Mouse (Mus musculus) midbrain, embryonic 13.5 days (tissue): ENCODE measurements around the gene Serpinf1. TPM values are rescaled to one million over a fixed set of nuclear protein-coding genes. Genes with fewer than 3 reads are reported as not detected.
"Not testable (repeated sequence)": the region's sequence is repeated elsewhere in the genome, so short reads cannot be mapped to it uniquely, and the experiment has no call there.

Source experiments
- ATAC-seq: fragments of 200-750 bp; cut with Nextera tagmentation; 2 replicates; pipeline ENCODE4 v1.8.0; 2017; ENCODE audit warnings: mild to moderate bottlenecking, moderate TSS enrichment, moderate library complexity
- H3K27ac ChIP-seq: fragments of 300-500 bp; sonication (generic); 2 replicates; pipeline ENCODE4 v1.5.1; 2015; ENCODE audit warnings: inconsistent platforms, mild to moderate bottlenecking, moderate library complexity
- H3K27me3 ChIP-seq: fragments of 300-500 bp; sonication (generic); 2 replicates; pipeline ENCODE4 v1.6.1; 2015; ENCODE audit warnings: mild to moderate bottlenecking, inconsistent platforms
- H3K36me3 ChIP-seq: fragments of 300-500 bp; sonication (generic); 2 replicates; pipeline ENCODE4 v1.6.1; 2015; ENCODE audit warnings: mild to moderate bottlenecking, inconsistent platforms
- H3K4me1 ChIP-seq: fragments of 300-500 bp; sonication (generic); replicated peaks from 2 replicates; pipeline ENCODE4 v1.6.1; 2015; ENCODE audit warnings: inconsistent platforms
- H3K4me2 ChIP-seq: fragments of 300-500 bp; sonication (generic); replicated peaks from 2 replicates; pipeline ENCODE4 v1.6.1; 2015; ENCODE audit warnings: moderate library complexity, mild to moderate bottlenecking, inconsistent platforms
- H3K4me3 ChIP-seq: fragments of 300-500 bp; sonication (generic); replicated peaks from 2 replicates; pipeline ENCODE4 v1.5.1; 2015; ENCODE audit warnings: mild to moderate bottlenecking, inconsistent platforms
- H3K9ac ChIP-seq: fragments of 300-500 bp; sonication (generic); replicated peaks from 2 replicates; pipeline ENCODE4 v1.6.1; 2015; ENCODE audit warnings: mild to moderate bottlenecking, inconsistent platforms
- H3K9me3 ChIP-seq: fragments of 300-500 bp; sonication (generic); 2 replicates; pipeline ENCODE4 v1.6.1; 2016; ENCODE audit warnings: mild to moderate bottlenecking, inconsistent platforms
- WGBS: fragments of 180-500 bp; shearing (Covaris S2); methylation state at CpG from one replicate; pipeline ENCODE4 v1.1.7; 2015; 5-methylcytosine and 5-hydroxymethylcytosine counted together
- polyA plus RNA-seq: library from polyadenylated mRNA; unstranded; fragments of >200 nt; fragmentation: Nextera tagmentation; extraction: Ambion mirVana; gene quantifications from 2 replicates; pipeline ENCODE4 v1.2.1, GENCODE M21; 2015

The Serpinf1 gene
- polyA plus RNA-seq, 1 experiment from 2014 or later: 31.5 TPM

GRCm38 (mm10) chr11:75461743-75462252, 39.3 kb upstream of the Serpinf1 start:
- Histone ChIP-seq H3K9me3 (no peaks in the 10 kb centered on the region), H3K27ac (peak overlapping the region; percentile 69), H3K36me3 (peaks cover 19% of the 10 kb centered on the region), H3K4me2 (peak overlapping the region; percentile 98), H3K4me1 (peaks cover 36% of the 10 kb centered on the region), H3K27me3 (no peaks in the 10 kb centered on the region; the same call in 1 of the 2 replicates), H3K4me3 (peak overlapping the region; percentile 85), H3K9ac (peak overlapping the region; percentile 81)
- peak; percentile 59 for ATAC-seq
- under 1% methylated on average over 27 of the region's 30 CpGs for WGBS

- H3K27ac ChIP-seq: peak within 1 kb of the TSS; percentile 81
- peaks cover 16% of the 10 kb centered on the region for H3K36me3 ChIP-seq
- ATAC-seq: peak; percentile 97
- H3K27me3 ChIP-seq: no peaks in the 10 kb centered on the region; the same call in 1 of the 2 replicates
- H3K4me1 ChIP-seq: peaks cover 36% of the 10 kb centered on the region
- peak within 1 kb of the TSS; percentile 85 for H3K4me3 ChIP-seq
- peak within 1 kb of the TSS; percentile 81 for H3K9ac ChIP-seq
- no peaks in the 10 kb centered on the region for H3K9me3 ChIP-seq
- peak within 1 kb of the TSS; percentile 98 for H3K4me2 ChIP-seq
- WGBS: under 1% methylated on average over 46 of the region's 46 CpGs
These were observed 38.6 kb upstream of the Serpinf1 start, which contains the start of gene Tlcd2 for GRCm38 (mm10) chr11:75460844-75461742. TSS of gene Tlcd2 (plus strand) at chr11:75461715.

GRCm38 (mm10) chr11:75460103-75460843, 37.8 kb upstream of the Serpinf1 start:
- ATAC-seq: no peak
- Histone ChIP-seq H3K27ac (peak overlapping the region; percentile 81), H3K4me2 (peak overlapping the region; percentile 98), H3K27me3 (no peaks in the 10 kb centered on the region; the same call in 1 of the 2 replicates), H3K4me3 (peak overlapping the region; percentile 85), H3K9me3 (no peaks in the 10 kb centered on the region), H3K9ac (peak overlapping the region; percentile 56), H3K4me1 (peaks cover 36% of the 10 kb centered on the region), H3K36me3 (peaks cover 8% of the 10 kb centered on the region)
- 2% methylated on average over 19 of the region's 19 CpGs for WGBS

GRCm38 (mm10) chr11:75459751-75460102, 37.2 kb upstream of the Serpinf1 start:
- Histone ChIP-seq H3K4me2 (peak overlapping the region; percentile 98), H3K4me1 (peaks cover 41% of the 10 kb centered on the region), H3K9ac (peak overlapping the region; percentile 10; the same call in 1 of the 2 replicates), H3K27ac (peak overlapping the region; percentile 81; the same call in 1 of the 2 replicates), H3K27me3 (no peaks in the 10 kb centered on the region; the same call in 1 of the 2 replicates), H3K9me3 (no peaks in the 10 kb centered on the region), H3K36me3 (peaks cover 3% of the 10 kb centered on the region; the same call in 1 of the 2 replicates), H3K4me3 (no peak overlapping the region)
- ATAC-seq: no peak
- WGBS: 33% methylated on average over 5 of the region's 5 CpGs

- H3K27me3 ChIP-seq: no peaks in the 10 kb centered on the region; the same call in 1 of the 2 replicates
- no peak overlapping the region for H3K4me3 ChIP-seq
- no peak for ATAC-seq
- 85% methylated on average over 5 of the region's 5 CpGs for WGBS
- H3K36me3 ChIP-seq: no peaks in the 10 kb centered on the region
- H3K4me2 ChIP-seq: no peak overlapping the region
- no peak overlapping the region for H3K27ac ChIP-seq
- no peak overlapping the region for H3K9ac ChIP-seq
- peaks cover 43% of the 10 kb centered on the region for H3K4me1 ChIP-seq
- H3K9me3 ChIP-seq: no peaks in the 10 kb centered on the region
These were observed 36.7 kb upstream of the Serpinf1 start for GRCm38 (mm10) chr11:75459141-75459711.

- 82% methylated on average over 8 of the region's 8 CpGs for WGBS
- H3K36me3 ChIP-seq: no peaks in the 10 kb centered on the region
- H3K9me3 ChIP-seq: no peaks in the 10 kb centered on the region
- H3K4me2 ChIP-seq: no peak overlapping the region
- no peak overlapping the region for H3K27ac ChIP-seq
- H3K4me1 ChIP-seq: peaks cover 47% of the 10 kb centered on the region
- no peak overlapping the region for H3K4me3 ChIP-seq
- no peak for ATAC-seq
- no peak overlapping the region for H3K9ac ChIP-seq
- no peaks in the 10 kb centered on the region; the same call in 1 of the 2 replicates for H3K27me3 ChIP-seq
These were observed 36.1 kb upstream of the Serpinf1 start for GRCm38 (mm10) chr11:75458628-75459041.

GRCm38 (mm10) chr11:75458169-75458568, 35.7 kb upstream of the Serpinf1 start:
- 17% methylated on average over 3 of the region's 3 CpGs for WGBS
- Histone ChIP-seq H3K9me3 (no peaks in the 10 kb centered on the region), H3K4me3 (no peak overlapping the region), H3K4me2 (no peak overlapping the region), H3K27me3 (no peaks in the 10 kb centered on the region; the same call in 1 of the 2 replicates), H3K36me3 (no peaks in the 10 kb centered on the region), H3K9ac (no peak overlapping the region), H3K27ac (no peak overlapping the region), H3K4me1 (peaks cover 47% of the 10 kb centered on the region)
- ATAC-seq: no peak

- no peak for ATAC-seq
- peaks cover 10% of the 10 kb centered on the region; the same call in 1 of the 2 replicates for H3K36me3 ChIP-seq
- no peaks in the 10 kb centered on the region for H3K27me3 ChIP-seq
- no peak overlapping the region for H3K4me3 ChIP-seq
- WGBS: 85% methylated on average over 7 of the region's 7 CpGs
- H3K9ac ChIP-seq: no peak overlapping the region
- no peak overlapping the region for H3K27ac ChIP-seq
- peaks cover 33% of the 10 kb centered on the region for H3K4me1 ChIP-seq
- no peak overlapping the region for H3K4me2 ChIP-seq
- H3K9me3 ChIP-seq: no peaks in the 10 kb centered on the region
These were observed 34.0 kb upstream of the Serpinf1 start for GRCm38 (mm10) chr11:75456440-75456871.

- H3K36me3 ChIP-seq: peaks cover 11% of the 10 kb centered on the region; the same call in 1 of the 2 replicates
- 86% methylated on average over 2 of the region's 2 CpGs for WGBS
- H3K27ac ChIP-seq, H3K27me3 ChIP-seq, ATAC-seq, H3K4me2 ChIP-seq, H3K9me3 ChIP-seq, H3K4me3 ChIP-seq, H3K9ac ChIP-seq: not testable (repeated sequence)
- peaks cover 37% of the 10 kb centered on the region for H3K4me1 ChIP-seq
These were observed 33.5 kb upstream of the Serpinf1 start for GRCm38 (mm10) chr11:75455971-75456370.

GRCm38 (mm10) chr11:75455041-75455736, 32.7 kb upstream of the Serpinf1 start:
- Histone ChIP-seq H3K9me3 (no peaks in the 10 kb centered on the region), H3K27ac (peak overlapping the region; percentile 5; the same call in 1 of the 2 replicates), H3K4me3 (peak overlapping the region; percentile 63), H3K4me2 (peak overlapping the region; percentile 98), H3K36me3 (peaks cover 16% of the 10 kb centered on the region; the same call in 1 of the 2 replicates), H3K4me1 (peaks cover 37% of the 10 kb centered on the region), H3K27me3 (no peaks in the 10 kb centered on the region), H3K9ac (peak overlapping the region; percentile 73)
- WGBS: 83% methylated on average over 10 of the region's 10 CpGs
- ATAC-seq: no peak
